ENCODE assay signal across 23 mouse cellular contexts in the genomic region with DNA sequence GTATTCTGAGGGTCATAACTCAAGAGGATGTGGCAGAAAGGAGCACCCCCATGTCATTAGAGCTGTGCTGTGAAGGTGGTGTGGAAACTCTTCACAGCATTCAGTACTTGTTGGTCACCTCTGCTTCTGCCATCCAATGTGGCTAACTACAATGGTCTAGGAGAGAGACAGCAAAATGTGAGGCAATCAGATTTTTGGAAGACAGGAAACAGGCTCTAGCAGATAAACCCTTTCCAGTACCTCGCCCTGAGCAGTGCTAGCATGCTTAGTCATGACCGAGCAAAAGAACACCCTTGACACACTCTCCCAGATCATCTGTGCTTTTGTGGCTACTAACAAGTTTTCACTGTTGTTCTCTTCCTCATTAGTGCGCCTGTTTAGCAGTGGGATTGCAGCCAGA. TPM values are rescaled to one million over a fixed set of nuclear protein-coding genes. Genes with fewer than 3 reads are reported as not detected.
DNase-seq lines count a peak whose midpoint lies in the region; ATAC-seq and TF ChIP-seq lines count a peak whose summit lies in the region.
"Had no signal": no experiment of that assay in that cellular context is flagged by ENCODE, and none has a peak within 500 bp of the region (broad histone marks: within the 10 kb centered on the region; RNA-seq: fewer than 3 reads in every experiment).

No protein-coding gene starts in this region.

- no peak for DNase-seq in G1E (ENCODE audit: low spot score)
- DNase-seq in liver, embryonic 13.5 days: peak; percentile 16
- DNase-seq in heart, adult 2 months: no peak
- no peak for DNase-seq in forebrain, embryonic 10.5 days (ENCODE audit: extremely low spot score, low spot score)
- no peak for DNase-seq in frontal cortex, adult 2 months (ENCODE audit: extremely low spot score in 1 of 2, low spot score in 1 of 2)
- DNase-seq: adrenal gland, postnatal 10 days; cerebellum, adult 2 months; cerebellum, postnatal 25 days; gastrocnemius, postnatal 10 days; heart, adult 18-20 months; right cerebral cortex, postnatal 14 days had no signal

- 15% methylated on average over 3 of the region's 3 CpGs for WGBS in liver, embryonic 13.5 days (ENCODE audit: insufficient replicate concordance)
- 71% methylated on average over 3 of the region's 3 CpGs for WGBS in heart, adult 2 months
- 91% methylated on average over 3 of the region's 3 CpGs for WGBS in forebrain, embryonic 10.5 days
- WGBS in kidney, embryonic 16.5 days: 94% methylated on average over 3 of the region's 3 CpGs

- no peak overlapping the region for H3K4me2 ChIP-seq in liver, embryonic 13.5 days
- no peak overlapping the region for H3K4me2 ChIP-seq in kidney, embryonic 16.5 days (replicated peaks; ENCODE audit: low read depth, low read length)
- H3K4me2 ChIP-seq: midbrain, embryonic 13.5 days had no signal

- no peak overlapping the region for H3K9ac ChIP-seq in liver, embryonic 13.5 days
- H3K9ac ChIP-seq in heart, adult 2 months (ENCODE audit: low read depth, low read length): no peak overlapping the region
- no peak overlapping the region for H3K9ac ChIP-seq in kidney, embryonic 16.5 days (replicated peaks; ENCODE audit: low read length)
- H3K9ac ChIP-seq: midbrain, embryonic 13.5 days had no signal

- ATAC-seq in G1E (ENCODE audit: extremely low read depth, insufficient number of reproducible peaks, low FRiP score, poor library complexity, severe bottlenecking): peak; percentile 88
- ATAC-seq in common myeloid progenitor, adult 5-6 weeks (replicated peaks; ENCODE audit: low read depth, poor library complexity, severe bottlenecking): peak; percentile 92
- ATAC-seq in liver, embryonic 13.5 days (ENCODE audit: low read depth): peak; percentile 81
- no peak for ATAC-seq in kidney, embryonic 16.5 days (ENCODE audit: low FRiP score, low TSS enrichment)
- ATAC-seq: forebrain, embryonic 14.5 days; hindbrain, embryonic 16.5 days; intestine, postnatal 0 days; lung, postnatal 0 days; midbrain, embryonic 13.5 days had no signal

- intact Hi-C loops in heart, adult 2 months (cut with DNase I): no loop called here

- TF ChIP-seq EP300 in heart, adult 2 months (IDR thresholded peaks at IDR 0.05; ENCODE audit: insufficient read depth, low read depth, low read length): no peak

- TF ChIP-seq POLR2A in heart, adult 2 months (IDR thresholded peaks at IDR 0.05; ENCODE audit: insufficient read depth, low read depth, low read length): no peak

- peaks cover 3% of the 10 kb centered on the region for H3K36me3 ChIP-seq in G1E (replicated peaks)
- no peaks in the 10 kb centered on the region for H3K36me3 ChIP-seq in liver, embryonic 13.5 days
- H3K36me3 ChIP-seq in megakaryocyte, embryonic 14.5 days (replicated peaks; ENCODE audit: low read length): peaks cover 4% of the 10 kb centered on the region
- H3K36me3 ChIP-seq in heart, adult 2 months (ENCODE audit: control insufficient read depth, insufficient read depth, low read length): no peaks in the 10 kb centered on the region
- H3K36me3 ChIP-seq in forebrain, embryonic 10.5 days (replicated peaks): peaks cover 4% of the 10 kb centered on the region
- no peaks in the 10 kb centered on the region for H3K36me3 ChIP-seq in kidney, embryonic 16.5 days (ENCODE audit: insufficient read depth, low read length)
- H3K36me3 ChIP-seq: midbrain, embryonic 13.5 days had no signal

- H3K27ac ChIP-seq in liver, embryonic 13.5 days: no peak overlapping the region
- no peak overlapping the region for H3K27ac ChIP-seq in heart, adult 2 months
- H3K27ac ChIP-seq in forebrain, embryonic 10.5 days: no peak overlapping the region
- no peak overlapping the region for H3K27ac ChIP-seq in kidney, embryonic 16.5 days (ENCODE audit: low read length)
- H3K27ac ChIP-seq: kidney, postnatal 0 days; limb, embryonic 10.5 days; macrophage; midbrain, embryonic 13.5 days had no signal

- H3K4me1 ChIP-seq in G1E (ENCODE audit: insufficient read depth, low read depth, low read length): peaks cover 16% of the 10 kb centered on the region
- H3K4me1 ChIP-seq in liver, embryonic 13.5 days (replicated peaks): peaks cover 15% of the 10 kb centered on the region
- peaks cover 73% of the 10 kb centered on the region for H3K4me1 ChIP-seq in megakaryocyte, embryonic 14.5 days
- no peaks in the 10 kb centered on the region for H3K4me1 ChIP-seq in heart, adult 2 months (ENCODE audit: control insufficient read depth, insufficient read depth, low read length)
- H3K4me1 ChIP-seq in forebrain, embryonic 10.5 days: no peaks in the 10 kb centered on the region
- H3K4me1 ChIP-seq in kidney, embryonic 16.5 days (ENCODE audit: insufficient read depth, low read length): no peaks in the 10 kb centered on the region
- H3K4me1 ChIP-seq: limb, embryonic 10.5 days; midbrain, embryonic 13.5 days had no signal

- H3K27me3 ChIP-seq in G1E (ENCODE audit: insufficient read depth, low read length): no peaks in the 10 kb centered on the region
- H3K27me3 ChIP-seq in liver, embryonic 13.5 days: no peaks in the 10 kb centered on the region
- no peaks in the 10 kb centered on the region for H3K27me3 ChIP-seq in megakaryocyte, embryonic 14.5 days (replicated peaks)
- no peaks in the 10 kb centered on the region for H3K27me3 ChIP-seq in heart, adult 2 months (ENCODE audit: control insufficient read depth, insufficient read depth, low read length)
- H3K27me3 ChIP-seq in forebrain, embryonic 10.5 days (ENCODE audit: poor library complexity, severe bottlenecking): no peaks in the 10 kb centered on the region
- no peaks in the 10 kb centered on the region for H3K27me3 ChIP-seq in kidney, embryonic 16.5 days (ENCODE audit: insufficient read depth, low read length)
- H3K27me3 ChIP-seq: midbrain, embryonic 13.5 days; Patski had no signal

- no peaks in the 10 kb centered on the region for H3K79me2 ChIP-seq in heart, adult 2 months (replicated peaks; ENCODE audit: control insufficient read depth, insufficient read depth, low read length)

- H3K4me3 ChIP-seq in G1E (ENCODE audit: low read depth, low read length): no peak overlapping the region
- no peak overlapping the region for H3K4me3 ChIP-seq in liver, embryonic 13.5 days (replicated peaks)
- H3K4me3 ChIP-seq in megakaryocyte, embryonic 14.5 days (replicated peaks): peak overlapping the region; percentile 80
- H3K4me3 ChIP-seq in heart, adult 2 months: no peak overlapping the region
- no peak overlapping the region for H3K4me3 ChIP-seq in forebrain, embryonic 10.5 days
- H3K4me3 ChIP-seq in kidney, embryonic 16.5 days (ENCODE audit: low read length): no peak overlapping the region
- H3K4me3 ChIP-seq: limb, embryonic 10.5 days; midbrain, embryonic 13.5 days had no signal

- TF ChIP-seq CTCF in G1E (IDR thresholded peaks at IDR 0.05; ENCODE audit: low read depth, low read length): no peak
- TF ChIP-seq CTCF in heart, adult 2 months (IDR thresholded peaks at IDR 0.05): no peak

- H3K9me3 ChIP-seq in G1E (replicated peaks): no peaks in the 10 kb centered on the region
- no peaks in the 10 kb centered on the region for H3K9me3 ChIP-seq in liver, embryonic 13.5 days (replicated peaks)
- no peaks in the 10 kb centered on the region for H3K9me3 ChIP-seq in megakaryocyte, embryonic 14.5 days
- no peaks in the 10 kb centered on the region for H3K9me3 ChIP-seq in forebrain, embryonic 10.5 days
- H3K9me3 ChIP-seq in kidney, embryonic 16.5 days (ENCODE audit: low read length): no peaks in the 10 kb centered on the region
- H3K9me3 ChIP-seq: limb, embryonic 10.5 days; midbrain, embryonic 13.5 days had no signal

RNA-seq across cellular contexts. Expression of a gene that starts 9.2 kb away (rescaled TPM):
- total RNA-seq in G1E (2014; fragmentation: Nextera tagmentation) (41.6 and 44.6 TPM in 2 replicates), G1E (2017) (44.1 and 50.0 TPM in 2 replicates)
- polyA plus RNA-seq in G1E (2012): 9.7 and 11.0 TPM in 2 replicates
- 30.9 and 33.0 TPM in 2 replicates for total RNA-seq in common myeloid progenitor, adult 5-6 weeks (2017)
- polyA plus RNA-seq in liver, embryonic 13.5 days (2015; fragmentation: Nextera tagmentation; extraction: Ambion mirVana): 13.6 and 17.1 TPM in 2 replicates
- polyA plus RNA-seq in megakaryocyte, embryonic 14.5 days (2012; ENCODE audit: insufficient read depth, low replicate concordance): 3.4 TPM in 1 of 2 replicates, not detected in the other
- 10 to 100 TPM; 15.6 to 18.3 TPM for total RNA-seq in heart, adult 2 months (2021)
- polyA plus RNA-seq in heart, adult 2 months (2012; rRNA removed): 5.5 and 11.5 TPM in 2 replicates
- polyA plus RNA-seq in forebrain, embryonic 10.5 days (2016; fragmentation: Nextera tagmentation; extraction: Ambion mirVana): 28.8 and 30.8 TPM in 2 replicates
- polyA plus RNA-seq in frontal cortex, adult 2 months (2012; rRNA removed): 9.8 and 9.9 TPM in 2 replicates
- polyA plus RNA-seq in kidney, embryonic 16.5 days (2015; fragmentation: Nextera tagmentation; extraction: Ambion mirVana): 44.0 and 44.8 TPM in 2 replicates
